Mouse (Mus musculus): ENCODE results near the gene Kcna6. TPM values are rescaled to one million over a fixed set of nuclear protein-coding genes. Genes with fewer than 3 reads are reported as not detected.

The Kcna6 gene
- total RNA-seq, 2 experiments from 2014 or later, result not detected

Other genes starting within 250 kb of the Kcna6 start
- gene Kcna5, start 205.3 kb downstream of the Kcna6 start, total RNA-seq (2015; ENCODE audit: low replicate concordance), result not detected in 2 replicates
- gene Kcna5, start 205.3 kb downstream of the Kcna6 start, total RNA-seq (2017; ENCODE audit: low replicate concordance), result not detected in 2 replicates
- gene Kcna1, start 94.3 kb downstream of the Kcna6 start, total RNA-seq (2015; ENCODE audit: low replicate concordance), result not detected in 2 replicates
- not detected in 2 replicates for gene Kcna1, start 94.3 kb downstream of the Kcna6 start, total RNA-seq (2017; ENCODE audit: low replicate concordance)
- gene Ndufa9, start 108.5 kb upstream of the Kcna6 start, total RNA-seq (2015; ENCODE audit: low replicate concordance), result 16.9 and 49.9 TPM in 2 replicates
- gene Ndufa9, start 108.5 kb upstream of the Kcna6 start, total RNA-seq (2017; ENCODE audit: low replicate concordance), result 25.2 and 55.3 TPM in 2 replicates
- not detected in 2 replicates for gene Akap3, start 112.4 kb upstream of the Kcna6 start, total RNA-seq (2015; ENCODE audit: low replicate concordance)
- not detected in 2 replicates for gene Akap3, start 112.4 kb upstream of the Kcna6 start, total RNA-seq (2017; ENCODE audit: low replicate concordance)
- gene Dyrk4, start 181.2 kb upstream of the Kcna6 start, total RNA-seq (2015; ENCODE audit: low replicate concordance), result not detected in 2 replicates
- 0.64 TPM in 1 of 2 replicates, not detected in the other for gene Dyrk4, start 181.2 kb upstream of the Kcna6 start, total RNA-seq (2017; ENCODE audit: low replicate concordance)
- gene Rad51ap1, start 198.9 kb upstream of the Kcna6 start, total RNA-seq (2015; ENCODE audit: low replicate concordance), result 119 and 132 TPM in 2 replicates
- 314 and 446 TPM in 2 replicates for gene Rad51ap1, start 198.9 kb upstream of the Kcna6 start, total RNA-seq (2017; ENCODE audit: low replicate concordance)
- gene D6Wsu163e, start 199.3 kb upstream of the Kcna6 start, total RNA-seq (2015; ENCODE audit: low replicate concordance), result 45.7 and 49.7 TPM in 2 replicates
- 32.0 and 32.9 TPM in 2 replicates for gene D6Wsu163e, start 199.3 kb upstream of the Kcna6 start, total RNA-seq (2017; ENCODE audit: low replicate concordance)